Comparison of ENCODE assay signal across 19 mouse cellular contexts in genomic region chr15:84994498-84994897, GRCm38 (mm10). TPM values are rescaled to one million over a fixed set of nuclear protein-coding genes. Genes with fewer than 3 reads are reported as not detected.
DNase-seq lines count a peak whose midpoint lies in the region; ATAC-seq and TF ChIP-seq lines count a peak whose summit lies in the region.
"Had no signal": no experiment of that assay in that cellular context is flagged by ENCODE, and none has a peak within 500 bp of the region (broad histone marks: within the 10 kb centered on the region; RNA-seq: fewer than 3 reads in every experiment).

No protein-coding gene starts in this region.

- H3K36me3 ChIP-seq in heart, adult 2 months (ENCODE audit: control insufficient read depth, insufficient read depth, low read length): no peaks in the 10 kb centered on the region
- no peaks in the 10 kb centered on the region for H3K36me3 ChIP-seq in intestine, postnatal 0 days (ENCODE audit: control insufficient read depth, insufficient read depth)
- H3K36me3 ChIP-seq in splenic B cell, adult 2 months (ENCODE audit: control insufficient read depth, insufficient read depth, low read length, poor library complexity, severe bottlenecking): no peaks in the 10 kb centered on the region
- H3K36me3 ChIP-seq in midbrain, embryonic 11.5 days (ENCODE audit: control insufficient read depth, insufficient read depth, low read length): no peaks in the 10 kb centered on the region
- H3K36me3 ChIP-seq: embryonic facial prominence, embryonic 13.5 days; neural tube, embryonic 15.5 days had no signal

- H3K4me1 ChIP-seq in heart, adult 2 months (ENCODE audit: control insufficient read depth, insufficient read depth, low read length): no peaks in the 10 kb centered on the region
- H3K4me1 ChIP-seq in intestine, postnatal 0 days (replicated peaks; ENCODE audit: control insufficient read depth, insufficient read depth, low read length): no peaks in the 10 kb centered on the region
- H3K4me1 ChIP-seq in midbrain, embryonic 11.5 days (ENCODE audit: control insufficient read depth, insufficient read depth, low read length): 0 out of 2 replicates have a peak, but pooled peaks cover 2% of the 10 kb centered on the region
- H3K4me1 ChIP-seq: embryonic facial prominence, embryonic 13.5 days had no signal

- no peak overlapping the region for H3K27ac ChIP-seq in heart, adult 2 months
- peak overlapping the region; percentile 7; the same call in 1 of the 2 replicates for H3K27ac ChIP-seq in intestine, postnatal 0 days (ENCODE audit: low read depth, low read length)
- no peak overlapping the region for H3K27ac ChIP-seq in midbrain, embryonic 11.5 days (ENCODE audit: low read depth, low read length)
- H3K27ac ChIP-seq: embryonic facial prominence, embryonic 13.5 days; neural tube, embryonic 15.5 days had no signal

- ATAC-seq in intestine, postnatal 0 days: no peak
- ATAC-seq in midbrain, embryonic 11.5 days (ENCODE audit: low FRiP score): no peak

- no peaks in the 10 kb centered on the region for H3K9me3 ChIP-seq in intestine, postnatal 0 days (ENCODE audit: control insufficient read depth)
- no peaks in the 10 kb centered on the region for H3K9me3 ChIP-seq in midbrain, embryonic 11.5 days (ENCODE audit: control insufficient read depth, low read length)
- H3K9me3 ChIP-seq: embryonic facial prominence, embryonic 13.5 days; neural tube, embryonic 15.5 days had no signal

- no peaks in the 10 kb centered on the region for H3K27me3 ChIP-seq in heart, adult 2 months (ENCODE audit: control insufficient read depth, insufficient read depth, low read length)
- no peaks in the 10 kb centered on the region for H3K27me3 ChIP-seq in intestine, postnatal 0 days (replicated peaks; ENCODE audit: control insufficient read depth, insufficient read depth, low read length)
- H3K27me3 ChIP-seq in splenic B cell, adult 2 months (ENCODE audit: control insufficient read depth, insufficient read depth, low read length, poor library complexity, severe bottlenecking): no peaks in the 10 kb centered on the region
- H3K27me3 ChIP-seq in midbrain, embryonic 11.5 days (ENCODE audit: control insufficient read depth, insufficient read depth, low read length): no peaks in the 10 kb centered on the region

- no peaks in the 10 kb centered on the region for H3K79me2 ChIP-seq in heart, adult 2 months (replicated peaks; ENCODE audit: control insufficient read depth, insufficient read depth, low read length)

- WGBS in heart, adult 2 months: 15% methylated on average over 6 of the region's 6 CpGs
- 36% methylated on average over 6 of the region's 6 CpGs for WGBS in intestine, postnatal 0 days
- 39% methylated on average over 6 of the region's 6 CpGs for WGBS in midbrain, embryonic 11.5 days

- no peak overlapping the region for H3K4me2 ChIP-seq in intestine, postnatal 0 days (replicated peaks; ENCODE audit: low read depth)
- no peak overlapping the region for H3K4me2 ChIP-seq in midbrain, embryonic 11.5 days
- H3K4me2 ChIP-seq: embryonic facial prominence, embryonic 13.5 days; heart, embryonic 11.5 days; neural tube, embryonic 15.5 days had no signal

- H3K4me3 ChIP-seq in heart, adult 2 months: no peak overlapping the region
- H3K4me3 ChIP-seq in intestine, postnatal 0 days (ENCODE audit: low read depth, low read length): no peak overlapping the region
- no peak overlapping the region for H3K4me3 ChIP-seq in midbrain, embryonic 11.5 days (ENCODE audit: low read depth, low read length)
- H3K4me3 ChIP-seq: embryonic facial prominence, embryonic 13.5 days; neural tube, embryonic 15.5 days had no signal

- DNase-seq in heart, adult 2 months: peak in 1 of 2 experiments; percentile 41
- DNase-seq in heart, postnatal 10 days: no peak
- peak; percentile 46 for DNase-seq in right cerebral cortex, adult 18-20 months
- DNase-seq in right cerebral cortex, adult 2 months (ENCODE audit: low spot score in 2 of 2): no peak
- DNase-seq in splenic B cell, adult 2 months (ENCODE audit: low read depth, low spot score): peak; percentile 44
- DNase-seq in B cell, adult 2 months: no peak
- DNase-seq in midbrain, embryonic 11.5 days (ENCODE audit: low spot score, missing footprints): no peak
- DNase-seq: adrenal gland, postnatal 10 days; cerebellum, postnatal 36 days; heart, postnatal 4 days; kidney, adult 11 months; kidney, postnatal 36 days had no signal

- TF ChIP-seq POLR2A in heart, adult 2 months (IDR thresholded peaks at IDR 0.05; ENCODE audit: insufficient read depth, low read depth, low read length): 0 out of 2 replicates have a peak, but pooled peaks have one; percentile 24

- intact Hi-C loops in heart, adult 2 months (cut with DNase I): no loop called here
- intact Hi-C loops in heart, postnatal 10 days (cut with DNase I): no loop called here

- no peak for TF ChIP-seq CTCF in heart, adult 2 months (IDR thresholded peaks at IDR 0.05)
- no peak for TF ChIP-seq CTCF in intestine, postnatal 0 days (IDR thresholded peaks at IDR 0.05; ENCODE audit: low read depth)

- no peak for TF ChIP-seq EP300 in heart, adult 2 months (IDR thresholded peaks at IDR 0.05; ENCODE audit: insufficient read depth, low read depth, low read length)

- no peak overlapping the region for H3K9ac ChIP-seq in heart, adult 2 months (ENCODE audit: low read depth, low read length)
- H3K9ac ChIP-seq in intestine, postnatal 0 days (ENCODE audit: low read depth, low read length): no peak overlapping the region
- no peak overlapping the region for H3K9ac ChIP-seq in midbrain, embryonic 11.5 days (ENCODE audit: low read length)
- H3K9ac ChIP-seq: embryonic facial prominence, embryonic 13.5 days; neural tube, embryonic 15.5 days had no signal

RNA-seq across cellular contexts. Expression of gene 5031439G07Rik, which starts 6.1 kb away (rescaled TPM):
- total RNA-seq in heart, adult 2 months (2021): 10 to 100 TPM; 28.9 to 36.1 TPM
- polyA plus RNA-seq in heart, adult 2 months (2012; rRNA removed): 13.1 and 15.8 TPM in 2 replicates
- 10 to 100 TPM; 22.1 to 25.2 TPM for total RNA-seq in heart, postnatal 10 days (2021)
- 14.9 and 15.5 TPM in 2 replicates for polyA plus RNA-seq in intestine, postnatal 0 days (2015; fragmentation: Nextera tagmentation; extraction: Ambion mirVana)
- polyA plus RNA-seq in midbrain, embryonic 11.5 days (2014; fragmentation: Nextera tagmentation; extraction: Ambion mirVana): 11.7 and 17.2 TPM in 2 replicates

RNA-seq across cellular contexts. Expression of gene Upk3a, which starts 22.4 kb away (rescaled TPM):
- total RNA-seq in heart, adult 2 months (2021): not detected
- polyA plus RNA-seq in heart, adult 2 months (2012; rRNA removed): 0.39 TPM in 1 of 2 replicates, not detected in the other
- not detected for total RNA-seq in heart, postnatal 10 days (2021)
- 2.0 and 2.2 TPM in 2 replicates for polyA plus RNA-seq in intestine, postnatal 0 days (2015; fragmentation: Nextera tagmentation; extraction: Ambion mirVana)
- polyA plus RNA-seq in midbrain, embryonic 11.5 days (2014; fragmentation: Nextera tagmentation; extraction: Ambion mirVana): 0.15 TPM in 1 of 2 replicates, not detected in the other
- total RNA-seq: adrenal gland, postnatal 10 days; gastrocnemius, adult 18-20 months; heart, postnatal 4 days had no signal
- polyA plus RNA-seq: C2C12; forebrain, embryonic 11.5 days; heart, embryonic 11.5 days had no signal

RNA-seq across cellular contexts. Expression of gene Fam118a, which starts 34.2 kb away (rescaled TPM):
- 1 to 10 TPM; 6.1 to 6.3 TPM for total RNA-seq in heart, adult 2 months (2021)
- 4.7 and 6.3 TPM in 2 replicates for polyA plus RNA-seq in heart, adult 2 months (2012; rRNA removed)
- 10 to 100 TPM; 10.1 to 10.8 TPM for total RNA-seq in heart, postnatal 10 days (2021)
- 23.1 and 25.3 TPM in 2 replicates for polyA plus RNA-seq in intestine, postnatal 0 days (2015; fragmentation: Nextera tagmentation; extraction: Ambion mirVana)
- polyA plus RNA-seq in midbrain, embryonic 11.5 days (2014; fragmentation: Nextera tagmentation; extraction: Ambion mirVana): 30.1 and 32.1 TPM in 2 replicates

Comparison
In these comparisons a context has a peak if more than half of its experiments do, and no peak if none do; other contexts are left out.
1. DNase-seq: peak in right cerebral cortex, adult 18-20 months (single experiment) and splenic B cell, adult 2 months (single experiment); none in heart, postnatal 10 days (0 of 2), right cerebral cortex, adult 2 months (0 of 2), B cell, adult 2 months (0 of 2) and midbrain, embryonic 11.5 days (single experiment).